Mouse (Mus musculus): ENCODE results near the gene Ctsz.

DNA sequence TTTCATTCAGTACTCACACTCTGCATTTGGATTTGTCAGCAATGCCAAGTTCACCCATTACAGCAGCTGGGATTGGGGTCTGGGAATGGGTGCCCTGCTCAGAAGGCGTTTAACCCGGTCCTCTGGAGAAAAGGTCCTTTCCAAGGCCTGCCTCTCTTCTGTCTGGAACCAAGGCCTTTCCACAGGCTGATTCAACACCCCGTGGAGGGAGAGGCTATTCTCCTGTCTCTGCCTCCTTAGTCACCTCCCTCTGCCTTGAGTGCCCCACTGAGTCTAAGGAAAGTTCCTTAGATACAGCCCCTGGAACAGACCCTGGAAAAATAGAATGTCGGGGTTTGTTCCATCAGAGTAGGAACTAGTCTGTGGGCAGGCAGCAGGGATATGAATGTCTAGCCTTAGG is 9.6 kb upstream of the Ctsz start:
- TF ChIP-seq TCF12 (IDR thresholded peaks at IDR 0.05; ENCODE audit: low read depth, low read length) (no peak), HCFC1 (IDR thresholded peaks at IDR 0.05; ENCODE audit: low read depth, low read length) (no peak), MAFK (IDR thresholded peaks at IDR 0.05; ENCODE audit: borderline replicate concordance, low read depth, low read length) (no peak), CTCF (IDR thresholded peaks at IDR 0.05 in 2 of 3, conservative IDR thresholded peaks at IDR 0.05 in 1 of 3; ENCODE audit: control insufficient read depth in 1 of 3, insufficient read depth in 1 of 3, low read depth in 2 of 3, low read length in 3 of 3, poor library complexity in 1 of 3, severe bottlenecking in 1 of 3) (no peak), RCOR1 (IDR thresholded peaks at IDR 0.05; ENCODE audit: low read depth, low read length) (no peak)

Measured in MEL (cell line).